Mouse (Mus musculus): ENCODE measurements around the gene Atg101. TPM values are rescaled to one million over a fixed set of nuclear protein-coding genes. Genes with fewer than 3 reads are reported as not detected.

Atg101 gene
- polyA plus RNA-seq, 1 experiment from 2014 or later: 49.3 TPM

GRCm38 (mm10) chr15:101306459-101306858, 22.4 kb downstream of the Atg101 start:
- no peak overlapping the region for H3K27ac ChIP-seq (replicated peaks)
- ATAC-seq (ENCODE audit: low FRiP score, low TSS enrichment) (no peak), DNase-seq (ENCODE audit: low spot score) (no peak)
- 89% methylated on average over 4 of the region's 4 CpGs for WGBS
- no peak overlapping the region for H3K4me3 ChIP-seq (ENCODE audit: low read depth, low read length)
- no peak overlapping the region for H3K4me2 ChIP-seq (replicated peaks; ENCODE audit: low read depth)
- H3K27me3 ChIP-seq (ENCODE audit: control insufficient read depth, insufficient read depth, low read length): no peaks in the 10 kb centered on the region
- TF ChIP-seq EP300 (optimal IDR thresholded peaks at IDR 0.05) (no peak), CTCF (IDR thresholded peaks at IDR 0.05; ENCODE audit: low read depth) (no peak)
- H3K36me3 ChIP-seq (ENCODE audit: control insufficient read depth, insufficient read depth, low read length): no peaks in the 10 kb centered on the region
- 0 out of 2 replicates have a peak, but pooled peaks cover 4% of the 10 kb centered on the region for H3K4me1 ChIP-seq (replicated peaks; ENCODE audit: control insufficient read depth, insufficient read depth)
- H3K9ac ChIP-seq (ENCODE audit: low read length): no peak overlapping the region
- no peaks in the 10 kb centered on the region for H3K9me3 ChIP-seq (ENCODE audit: control insufficient read depth, low read length)

DNA sequence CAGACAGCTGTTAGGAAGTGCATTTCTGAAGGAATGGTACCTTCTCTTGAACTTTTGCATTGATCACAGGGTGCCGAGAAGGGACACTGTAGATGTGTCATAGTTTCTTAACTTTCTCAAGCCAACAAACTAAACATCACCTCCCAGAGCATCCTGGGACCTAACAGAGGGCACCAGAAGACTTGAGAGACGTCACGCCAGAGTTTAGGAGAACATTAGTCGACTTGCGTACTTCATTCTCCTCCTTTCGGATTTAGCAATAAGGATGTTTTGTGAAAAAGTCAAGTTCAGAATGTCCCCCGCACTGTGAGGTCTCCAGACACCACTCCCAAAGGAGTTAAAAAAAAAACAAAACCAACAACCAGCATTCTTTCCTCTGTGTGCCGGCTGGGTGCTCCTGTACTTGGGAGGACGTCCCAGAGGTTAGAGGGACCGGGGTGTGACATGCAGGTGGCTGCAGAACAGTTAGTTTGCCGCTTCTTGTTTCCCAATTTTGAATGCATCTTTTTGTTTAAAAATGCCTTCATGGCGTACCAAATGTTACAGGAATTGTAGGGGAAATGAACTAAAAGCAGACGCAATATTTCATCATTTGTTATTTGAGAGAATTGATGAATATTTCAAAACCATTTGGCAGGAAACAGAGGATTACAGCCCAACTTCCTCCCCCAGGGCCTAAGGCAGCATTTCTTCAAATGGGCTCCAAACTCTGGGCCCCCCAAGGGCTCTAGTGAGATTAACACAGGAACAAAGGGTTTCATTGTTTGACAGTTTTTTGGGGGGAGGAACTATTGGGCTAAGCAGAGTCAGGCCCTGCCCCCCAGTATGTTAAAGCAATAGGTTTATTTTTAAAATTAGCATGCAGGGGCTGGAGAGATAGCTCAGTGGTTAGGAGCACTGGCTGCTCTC, 24.6 kb downstream of the Atg101 start:
- Histone ChIP-seq H3K9ac (ENCODE audit: low read length) (no peak overlapping the region), H3K4me3 (ENCODE audit: low read depth, low read length) (no peak overlapping the region), H3K4me1 (replicated peaks; ENCODE audit: control insufficient read depth, insufficient read depth) (0 out of 2 replicates have a peak, but pooled peaks cover 4% of the 10 kb centered on the region), H3K36me3 (ENCODE audit: control insufficient read depth, insufficient read depth, low read length) (no peaks in the 10 kb centered on the region), H3K4me2 (replicated peaks; ENCODE audit: low read depth) (no peak overlapping the region), H3K27ac (replicated peaks) (no peak overlapping the region), H3K27me3 (ENCODE audit: control insufficient read depth, insufficient read depth, low read length) (no peaks in the 10 kb centered on the region), H3K9me3 (ENCODE audit: control insufficient read depth, low read length) (no peaks in the 10 kb centered on the region)
- 38% methylated on average over 13 of the region's 13 CpGs for WGBS
- DNase-seq (ENCODE audit: low spot score) (no peak), ATAC-seq (ENCODE audit: low FRiP score, low TSS enrichment) (no peak; the same call in 1 of the 2 replicates)
- TF ChIP-seq CTCF (IDR thresholded peaks at IDR 0.05; ENCODE audit: low read depth) (no peak), EP300 (optimal IDR thresholded peaks at IDR 0.05) (no peak)

DNA sequence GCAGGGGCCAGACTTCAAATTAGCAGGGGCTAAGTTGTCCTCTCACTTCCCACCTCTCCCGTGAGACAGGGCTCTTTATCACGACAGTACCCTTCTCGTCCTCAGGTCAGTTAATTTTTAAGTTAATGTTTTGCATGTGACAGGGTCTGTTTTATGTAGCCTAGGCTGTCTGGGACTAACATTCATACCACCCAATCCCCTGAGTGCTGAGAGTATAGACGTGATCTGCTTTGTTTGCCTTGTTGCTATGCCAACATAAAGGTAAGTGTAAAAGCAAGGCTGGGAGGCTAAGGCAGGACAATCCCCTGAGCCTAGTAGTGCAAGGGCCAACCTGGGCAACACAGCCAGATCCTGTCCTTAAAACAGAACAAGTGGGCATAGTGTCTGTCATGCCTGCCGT, 25.4 kb downstream of the Atg101 start:
- Histone ChIP-seq H3K27me3 (ENCODE audit: control insufficient read depth, insufficient read depth, low read length) (no peaks in the 10 kb centered on the region), H3K9ac (ENCODE audit: low read length) (no peak overlapping the region), H3K4me3 (ENCODE audit: low read depth, low read length) (no peak overlapping the region), H3K9me3 (ENCODE audit: control insufficient read depth, low read length) (no peaks in the 10 kb centered on the region), H3K4me1 (replicated peaks; ENCODE audit: control insufficient read depth, insufficient read depth) (0 out of 2 replicates have a peak, but pooled peaks cover 4% of the 10 kb centered on the region), H3K4me2 (replicated peaks; ENCODE audit: low read depth) (no peak overlapping the region), H3K27ac (replicated peaks) (no peak overlapping the region), H3K36me3 (ENCODE audit: control insufficient read depth, insufficient read depth, low read length) (no peaks in the 10 kb centered on the region)
- no peak for TF ChIP-seq EP300 (optimal IDR thresholded peaks at IDR 0.05)
- TF ChIP-seq CTCF (IDR thresholded peaks at IDR 0.05; ENCODE audit: low read depth): no peak
- DNase-seq (ENCODE audit: low spot score) (no peak), ATAC-seq (ENCODE audit: low FRiP score, low TSS enrichment) (peak; percentile 24; the same call in 1 of the 2 replicates)
- WGBS: 34% methylated on average over 5 of the region's 5 CpGs

DNA sequence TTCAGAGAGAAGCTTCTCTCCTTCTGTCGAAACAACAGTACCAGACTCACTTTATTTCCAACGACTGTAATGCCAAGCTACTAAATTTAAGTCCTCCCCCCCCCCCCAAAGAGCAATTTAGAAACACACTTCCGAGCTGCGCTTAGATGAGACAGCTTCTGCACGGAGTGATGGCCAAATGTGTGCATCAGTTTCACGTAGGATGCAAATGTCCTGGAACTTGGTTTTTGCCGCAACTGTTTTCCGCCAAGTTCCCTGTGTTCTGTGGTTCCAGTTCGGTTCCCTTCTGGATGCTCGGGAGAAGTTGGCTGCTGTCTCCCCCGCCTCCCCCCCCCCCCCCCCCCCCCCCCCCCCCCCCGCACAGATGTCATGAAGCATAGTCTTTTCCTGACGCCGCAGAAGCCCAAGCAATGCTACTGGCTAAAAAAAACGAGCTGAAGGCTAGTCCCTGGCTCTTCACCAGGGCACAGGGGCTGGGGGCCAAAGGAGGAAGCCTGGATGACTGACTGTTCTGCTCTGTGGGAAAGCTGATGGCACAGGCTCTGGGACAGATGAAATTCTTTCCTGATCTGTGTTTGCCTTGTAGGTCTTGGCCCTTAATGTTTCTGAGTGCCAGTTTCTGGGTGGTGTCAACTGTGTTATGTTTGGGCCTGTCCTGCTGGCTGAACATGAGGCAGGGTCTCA, 27.2 kb downstream of the Atg101 start:
- Histone ChIP-seq H3K36me3 (ENCODE audit: control insufficient read depth, insufficient read depth, low read length) (no peaks in the 10 kb centered on the region), H3K4me1 (replicated peaks; ENCODE audit: control insufficient read depth, insufficient read depth) (0 out of 2 replicates have a peak, but pooled peaks cover 4% of the 10 kb centered on the region), H3K4me3 (ENCODE audit: low read depth, low read length) (no peak overlapping the region), H3K4me2 (replicated peaks; ENCODE audit: low read depth) (no peak overlapping the region), H3K27me3 (ENCODE audit: control insufficient read depth, insufficient read depth, low read length) (no peaks in the 10 kb centered on the region), H3K27ac (replicated peaks) (no peak overlapping the region), H3K9me3 (ENCODE audit: control insufficient read depth, low read length) (no peaks in the 10 kb centered on the region), H3K9ac (ENCODE audit: low read length) (no peak overlapping the region)
- ATAC-seq (ENCODE audit: low FRiP score, low TSS enrichment) (no peak), DNase-seq (ENCODE audit: low spot score) (no peak)
- TF ChIP-seq EP300 (optimal IDR thresholded peaks at IDR 0.05) (no peak), CTCF (IDR thresholded peaks at IDR 0.05; ENCODE audit: low read depth) (no peak)
- WGBS: 38% methylated on average over 14 of the region's 15 CpGs

DNA sequence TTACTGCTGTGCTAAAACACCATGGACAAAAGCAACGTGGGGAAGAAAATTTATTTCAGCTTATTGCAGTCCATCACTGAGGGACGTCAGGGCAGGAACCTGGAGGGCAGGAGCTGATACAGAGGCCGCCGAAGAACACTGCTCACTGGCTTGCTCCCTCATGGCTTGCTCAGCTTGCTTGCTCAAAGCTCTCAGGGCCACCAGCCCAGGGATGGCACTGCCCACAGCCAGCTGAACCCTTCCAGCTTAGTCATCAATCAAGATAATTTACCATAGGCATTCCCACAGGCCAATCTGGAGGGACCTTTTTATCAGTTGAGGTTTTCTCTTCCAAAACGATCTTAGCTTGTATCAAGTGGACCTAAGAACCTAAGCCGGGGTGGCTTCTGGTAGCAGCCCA, 27.9 kb downstream of the Atg101 start:
- Histone ChIP-seq H3K4me2 (replicated peaks; ENCODE audit: low read depth) (no peak overlapping the region), H3K4me1 (replicated peaks; ENCODE audit: control insufficient read depth, insufficient read depth) (0 out of 2 replicates have a peak, but pooled peaks cover 4% of the 10 kb centered on the region), H3K9me3 (ENCODE audit: control insufficient read depth, low read length) (no peaks in the 10 kb centered on the region), H3K4me3 (ENCODE audit: low read depth, low read length) (no peak overlapping the region), H3K27ac (replicated peaks) (no peak overlapping the region), H3K9ac (ENCODE audit: low read length) (no peak overlapping the region), H3K27me3 (ENCODE audit: control insufficient read depth, insufficient read depth, low read length) (no peaks in the 10 kb centered on the region), H3K36me3 (ENCODE audit: control insufficient read depth, insufficient read depth, low read length) (no peaks in the 10 kb centered on the region)
- WGBS: 70% methylated on average over 6 of the region's 6 CpGs
- no peak for DNase-seq (ENCODE audit: low spot score)
- no peak for ATAC-seq (ENCODE audit: low FRiP score, low TSS enrichment)
- no peak for TF ChIP-seq EP300 (optimal IDR thresholded peaks at IDR 0.05)
- TF ChIP-seq CTCF (IDR thresholded peaks at IDR 0.05; ENCODE audit: low read depth): no peak
